Mouse (Mus musculus): ENCODE measurements around the gene Pdzrn4. TPM values are rescaled to one million over a fixed set of nuclear protein-coding genes. Genes with fewer than 3 reads are reported as not detected.

Gene Pdzrn4
- polyA plus RNA-seq, 1 experiment: 0.62 TPM

DNA sequence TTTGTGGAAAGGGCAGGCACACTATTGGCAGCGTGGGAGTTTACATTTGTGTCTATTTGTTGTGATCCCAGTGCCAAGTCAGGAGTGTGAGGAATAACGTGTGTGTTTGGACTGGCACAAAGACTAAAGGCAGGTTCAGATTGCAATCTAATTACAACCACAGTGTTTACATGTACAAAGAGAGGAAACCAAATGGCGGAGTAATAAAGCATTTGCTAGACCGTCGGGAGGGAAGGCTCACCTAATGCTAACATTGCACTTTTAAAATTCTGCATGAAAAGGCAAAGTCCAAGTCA is 174.5 kb downstream of the Pdzrn4 start:
- Histone ChIP-seq H3K36me3 (ENCODE audit: control insufficient read depth, insufficient read depth, low read length) (no peaks in the 10 kb centered on the region), H3K27me3 (ENCODE audit: control insufficient read depth, insufficient read depth, low read length) (no peaks in the 10 kb centered on the region), H3K27ac (ENCODE audit: control insufficient read depth, insufficient read depth, low read length) (no peak overlapping the region), H3K4me1 (replicated peaks; ENCODE audit: control insufficient read depth, insufficient read depth, low read length) (no peaks in the 10 kb centered on the region), H3K4me3 (ENCODE audit: control insufficient read depth, insufficient read depth, low read length) (no peak overlapping the region)
- DNase-seq: no peak
- TF ChIP-seq CTCF (IDR thresholded peaks at IDR 0.05; ENCODE audit: borderline replicate concordance, control insufficient read depth, extremely low read depth, insufficient read depth, low read length, poor library complexity): no peak
- TF ChIP-seq POLR2A (IDR thresholded peaks at IDR 0.05; ENCODE audit: control insufficient read depth, extremely low read depth, insufficient read depth, low read length, poor library complexity): no peak
- 70% methylated on average over 5 of the region's 5 CpGs for WGBS

DNA sequence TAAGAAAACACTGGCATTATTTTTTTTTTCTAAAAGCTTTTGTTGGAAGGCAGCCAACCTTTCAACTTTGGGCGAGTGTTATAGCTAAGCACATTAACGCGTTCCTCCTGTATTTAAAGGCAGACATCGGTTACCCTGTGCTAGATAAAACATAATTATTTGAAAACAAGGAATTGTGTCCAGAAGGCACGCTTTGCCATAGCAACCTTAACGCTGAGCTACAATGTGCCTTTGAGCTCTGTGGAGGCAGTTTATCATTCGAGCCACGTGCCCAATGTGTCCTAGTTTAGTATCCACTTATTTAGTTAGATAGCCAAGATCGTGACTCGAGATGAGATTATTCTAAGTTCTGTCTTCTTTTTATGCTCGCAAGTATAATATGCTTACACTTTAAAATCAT is 180.8 kb downstream of the Pdzrn4 start:
- Histone ChIP-seq H3K27me3 (ENCODE audit: control insufficient read depth, insufficient read depth, low read length) (no peaks in the 10 kb centered on the region), H3K4me3 (ENCODE audit: control insufficient read depth, insufficient read depth, low read length) (no peak overlapping the region), H3K36me3 (ENCODE audit: control insufficient read depth, insufficient read depth, low read length) (no peaks in the 10 kb centered on the region), H3K4me1 (replicated peaks; ENCODE audit: control insufficient read depth, insufficient read depth, low read length) (no peaks in the 10 kb centered on the region), H3K27ac (ENCODE audit: control insufficient read depth, insufficient read depth, low read length) (no peak overlapping the region)
- no peak for DNase-seq
- TF ChIP-seq POLR2A (IDR thresholded peaks at IDR 0.05; ENCODE audit: control insufficient read depth, extremely low read depth, insufficient read depth, low read length, poor library complexity) (no peak), CTCF (IDR thresholded peaks at IDR 0.05; ENCODE audit: borderline replicate concordance, control insufficient read depth, extremely low read depth, insufficient read depth, low read length, poor library complexity) (no peak)
- WGBS: 93% methylated on average over 11 of the region's 11 CpGs

DNA sequence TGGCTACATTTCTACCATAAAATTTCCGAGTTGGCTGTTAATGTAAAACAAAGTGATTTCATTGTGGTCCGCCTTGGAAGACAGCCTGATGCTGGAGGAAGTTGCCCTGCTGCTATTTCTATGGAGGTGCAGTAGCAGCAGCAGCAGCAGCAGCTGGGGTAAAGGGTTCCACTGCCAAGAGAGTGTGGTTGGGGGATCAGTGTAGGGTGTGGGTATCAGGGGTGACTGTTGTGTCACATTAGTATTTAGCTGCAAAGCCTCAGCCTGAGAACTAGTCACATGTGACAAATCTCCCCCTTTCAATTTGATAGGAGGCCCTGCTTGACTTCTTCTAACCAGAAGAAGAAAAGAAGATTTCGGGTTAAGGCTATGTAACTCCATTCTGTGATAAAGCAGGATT is 183.5 kb downstream of the Pdzrn4 start:
- no peak for DNase-seq
- H3K4me1 ChIP-seq (replicated peaks; ENCODE audit: control insufficient read depth, insufficient read depth, low read length): no peaks in the 10 kb centered on the region
- no peak overlapping the region for H3K27ac ChIP-seq (ENCODE audit: control insufficient read depth, insufficient read depth, low read length)
- no peak for TF ChIP-seq POLR2A (IDR thresholded peaks at IDR 0.05; ENCODE audit: control insufficient read depth, extremely low read depth, insufficient read depth, low read length, poor library complexity)
- no peak for TF ChIP-seq CTCF (IDR thresholded peaks at IDR 0.05; ENCODE audit: borderline replicate concordance, control insufficient read depth, extremely low read depth, insufficient read depth, low read length, poor library complexity)
- H3K4me3 ChIP-seq (ENCODE audit: control insufficient read depth, insufficient read depth, low read length): no peak overlapping the region
- 71% methylated on average over 3 of the region's 3 CpGs for WGBS
- no peaks in the 10 kb centered on the region for H3K27me3 ChIP-seq (ENCODE audit: control insufficient read depth, insufficient read depth, low read length)
- no peaks in the 10 kb centered on the region for H3K36me3 ChIP-seq (ENCODE audit: control insufficient read depth, insufficient read depth, low read length)

DNA sequence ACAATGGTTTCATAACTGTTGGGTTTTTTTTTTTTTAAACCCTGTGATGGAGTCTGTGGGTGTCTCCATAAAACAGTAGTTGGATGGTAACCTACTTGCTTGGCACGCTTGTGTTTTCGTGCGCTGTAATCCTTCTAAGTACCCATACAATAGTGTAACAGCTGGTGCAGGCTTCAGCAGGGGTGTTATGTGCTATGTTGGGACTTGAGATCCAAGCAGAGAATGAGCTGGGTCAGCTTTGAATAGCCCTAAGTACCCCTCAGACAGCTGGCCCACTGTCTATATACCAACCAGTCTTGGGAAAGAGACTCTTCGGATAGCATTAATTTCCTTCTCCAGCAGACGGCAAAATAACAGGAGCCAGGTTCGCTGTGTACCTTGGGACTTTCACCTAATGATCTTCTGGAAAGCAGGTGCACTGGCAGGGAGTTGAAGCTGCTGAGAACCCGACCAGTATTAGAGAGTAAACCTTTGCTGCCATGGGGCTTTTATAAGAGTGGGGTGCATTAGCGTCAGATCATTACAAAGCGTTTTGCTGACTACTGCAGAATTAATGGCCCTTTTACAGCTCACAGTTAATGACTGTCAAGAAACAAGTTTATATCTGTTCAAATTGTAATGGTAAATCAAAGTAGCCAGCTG is 184.2 kb downstream of the Pdzrn4 start:
- Histone ChIP-seq H3K27ac (ENCODE audit: control insufficient read depth, insufficient read depth, low read length) (no peak overlapping the region), H3K27me3 (ENCODE audit: control insufficient read depth, insufficient read depth, low read length) (no peaks in the 10 kb centered on the region), H3K4me1 (replicated peaks; ENCODE audit: control insufficient read depth, insufficient read depth, low read length) (no peaks in the 10 kb centered on the region), H3K4me3 (ENCODE audit: control insufficient read depth, insufficient read depth, low read length) (no peak overlapping the region), H3K36me3 (ENCODE audit: control insufficient read depth, insufficient read depth, low read length) (no peaks in the 10 kb centered on the region)
- WGBS: 90% methylated on average over 9 of the region's 9 CpGs
- TF ChIP-seq POLR2A (IDR thresholded peaks at IDR 0.05; ENCODE audit: control insufficient read depth, extremely low read depth, insufficient read depth, low read length, poor library complexity) (no peak), CTCF (IDR thresholded peaks at IDR 0.05; ENCODE audit: borderline replicate concordance, control insufficient read depth, extremely low read depth, insufficient read depth, low read length, poor library complexity) (no peak)
- no peak for DNase-seq

DNA sequence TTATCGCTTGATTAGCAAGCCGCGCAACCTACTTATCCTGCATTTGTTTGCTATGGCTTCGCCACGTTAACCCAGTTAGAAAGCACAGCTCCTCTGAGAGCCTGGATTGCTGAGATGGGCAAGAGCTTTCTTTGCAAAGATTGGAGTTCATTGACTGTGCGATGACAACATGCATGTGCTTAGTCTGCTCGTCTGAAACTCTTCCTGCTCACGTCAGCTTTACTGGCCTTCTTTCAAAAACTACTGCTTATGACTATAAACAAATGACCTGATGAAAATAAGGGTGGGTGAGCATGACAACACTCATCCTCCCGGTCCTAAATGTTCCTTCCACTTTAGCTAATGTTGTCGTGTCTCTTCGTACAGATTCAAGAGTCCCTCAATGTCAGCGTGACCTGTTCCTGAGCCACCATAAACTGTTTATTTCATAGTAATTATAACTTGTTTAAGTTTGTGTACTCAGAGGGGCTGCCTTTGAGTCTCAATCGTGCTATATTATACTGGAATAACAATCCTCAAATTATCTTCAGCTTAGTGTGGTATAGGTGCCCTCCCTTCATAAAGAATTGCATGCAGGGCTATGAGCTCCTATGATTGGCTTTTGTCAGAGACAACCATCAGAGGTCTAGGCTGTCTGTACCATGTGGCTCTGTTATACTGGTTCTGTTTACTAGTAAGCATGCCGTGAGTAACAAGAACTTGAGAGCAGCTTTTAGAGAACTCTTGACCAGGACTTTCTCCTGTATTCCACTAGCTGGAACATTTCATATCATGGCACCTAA is 187.9 kb downstream of the Pdzrn4 start:
- no peaks in the 10 kb centered on the region for H3K27me3 ChIP-seq (ENCODE audit: control insufficient read depth, insufficient read depth, low read length)
- H3K4me3 ChIP-seq (ENCODE audit: control insufficient read depth, insufficient read depth, low read length): no peak overlapping the region
- H3K4me1 ChIP-seq (replicated peaks; ENCODE audit: control insufficient read depth, insufficient read depth, low read length): no peaks in the 10 kb centered on the region
- H3K36me3 ChIP-seq (ENCODE audit: control insufficient read depth, insufficient read depth, low read length): no peaks in the 10 kb centered on the region
- 94% methylated on average over 14 of the region's 14 CpGs for WGBS
- TF ChIP-seq POLR2A (IDR thresholded peaks at IDR 0.05; ENCODE audit: control insufficient read depth, extremely low read depth, insufficient read depth, low read length, poor library complexity) (no peak), CTCF (IDR thresholded peaks at IDR 0.05; ENCODE audit: borderline replicate concordance, control insufficient read depth, extremely low read depth, insufficient read depth, low read length, poor library complexity) (no peak)
- no peak overlapping the region for H3K27ac ChIP-seq (ENCODE audit: control insufficient read depth, insufficient read depth, low read length)
- DNase-seq: no peak

DNA sequence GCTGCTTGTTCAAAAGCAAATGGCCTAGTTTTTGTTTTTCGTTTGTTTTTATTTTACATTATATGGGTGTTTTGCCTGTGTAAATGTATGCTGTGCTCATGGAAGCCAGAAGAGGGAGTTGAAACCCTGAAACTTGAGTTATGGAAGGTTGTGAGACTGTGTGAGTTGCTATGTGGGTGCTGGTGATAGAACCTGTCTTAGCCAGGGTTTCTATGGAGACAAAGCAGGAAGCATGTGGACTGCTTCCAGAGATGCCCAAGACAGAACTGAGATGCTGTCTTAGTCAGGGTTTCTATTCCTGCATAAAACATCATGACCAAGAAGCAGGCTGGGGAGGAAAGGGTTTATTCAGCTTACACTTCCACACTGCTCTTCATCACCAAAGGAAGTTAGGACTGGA is 190.8 kb downstream of the Pdzrn4 start:
- no peak for DNase-seq
- Histone ChIP-seq H3K27ac (ENCODE audit: control insufficient read depth, insufficient read depth, low read length) (no peak overlapping the region), H3K4me3 (ENCODE audit: control insufficient read depth, insufficient read depth, low read length) (no peak overlapping the region), H3K4me1 (replicated peaks; ENCODE audit: control insufficient read depth, insufficient read depth, low read length) (no peaks in the 10 kb centered on the region), H3K27me3 (ENCODE audit: control insufficient read depth, insufficient read depth, low read length) (no peaks in the 10 kb centered on the region), H3K36me3 (ENCODE audit: control insufficient read depth, insufficient read depth, low read length) (no peaks in the 10 kb centered on the region)
- TF ChIP-seq CTCF (IDR thresholded peaks at IDR 0.05; ENCODE audit: borderline replicate concordance, control insufficient read depth, extremely low read depth, insufficient read depth, low read length, poor library complexity) (no peak), POLR2A (IDR thresholded peaks at IDR 0.05; ENCODE audit: control insufficient read depth, extremely low read depth, insufficient read depth, low read length, poor library complexity) (no peak)
- WGBS: 93% methylated on average over 1 of the region's 1 CpGs
